Mouse (Mus musculus) heart, postnatal 36 days (tissue): ENCODE measurements around the gene Vmn1r87. TPM values are rescaled to one million over a fixed set of nuclear protein-coding genes. Genes with fewer than 3 reads are reported as not detected.
A peak's percentile ranks its signal among the peaks of the same experiment; 100 is the strongest.
"Not testable (repeated sequence)": the region's sequence is repeated elsewhere in the genome, so short reads cannot be mapped to it uniquely, and the experiment has no call there.

Experiments used
- DNase-seq, 2 experiments: peaks; one replicate each; pipeline ENCODE4 v3.0.0; 2021 to 2022
- intact Hi-C: fragments of 180-260 bp; cut with DNase I; formaldehyde crosslinking; loops from one replicate; pipeline ENCODE4 v1.15.1; 2025
- total RNA-seq, 2 experiments: library from RNA; stranded (reverse); gene quantifications; 2 replicates each; pipeline ENCODE4 v1.2.3; 2021

Vmn1r87 gene
- not detected for total RNA-seq

- intact Hi-C loops = no loop called here
- DNase-seq = no peak
Measured at GRCm38 (mm10) chr7:13140057-13140456, at the start of gene Vmn1r87. Vmn1r87 (minus strand) TSS chr7:13140157.

DNA sequence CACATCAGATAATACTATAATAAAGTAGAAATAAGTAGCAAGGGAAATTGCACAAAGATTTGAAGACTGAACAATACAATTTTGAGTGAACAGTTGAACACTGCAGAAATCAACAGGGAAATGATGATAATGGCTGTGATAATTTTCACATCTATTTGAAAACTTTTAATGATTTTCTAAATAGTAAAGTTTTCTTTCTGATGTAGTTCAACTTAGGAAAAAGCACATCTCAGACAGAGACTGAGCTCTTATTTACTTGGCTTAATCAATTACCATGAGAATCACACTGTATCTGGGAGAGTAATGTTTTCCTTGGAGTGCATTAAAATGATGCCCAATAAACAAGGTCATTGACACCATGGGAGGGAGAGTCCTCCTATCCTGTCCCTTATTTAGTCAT is 19.3 kb upstream of the Vmn1r87 start, which contains the start of gene Vmn1r88:
Vmn1r88 (plus strand) TSS at position 301 of the 400 bp plus-strand sequence.
- intact Hi-C loops = no loop called here

GRCm38 (mm10) chr7:13137340-13137739 is 2.6 kb downstream of the Vmn1r87 start:
- intact Hi-C loops = no loop called here
- no peak for DNase-seq

More for the DNA sequence above, 19.3 kb upstream of the Vmn1r87 start, which contains the start of gene Vmn1r88:
- DNase-seq = no peak

DNA sequence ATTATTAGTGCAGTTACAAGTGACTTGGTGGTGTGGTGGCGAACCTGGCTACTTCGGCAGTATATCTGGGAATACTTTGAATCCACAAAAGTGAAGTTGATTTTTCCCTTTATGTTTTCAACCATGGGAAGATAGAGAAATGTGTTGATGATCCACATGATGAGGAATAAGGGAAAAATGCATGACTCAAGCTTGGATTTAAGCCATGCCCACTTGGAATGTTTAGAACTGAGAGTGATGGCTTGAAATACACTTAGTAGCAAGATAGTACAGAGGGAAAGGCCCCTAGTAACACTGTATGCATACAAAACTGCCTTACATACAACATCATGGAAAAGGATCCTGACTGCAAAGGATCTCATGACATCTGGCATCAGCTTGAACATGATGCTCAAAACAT is 8.1 kb downstream of the Vmn1r87 start:
- no peak for DNase-seq
- intact Hi-C loops = no loop called here

DNA sequence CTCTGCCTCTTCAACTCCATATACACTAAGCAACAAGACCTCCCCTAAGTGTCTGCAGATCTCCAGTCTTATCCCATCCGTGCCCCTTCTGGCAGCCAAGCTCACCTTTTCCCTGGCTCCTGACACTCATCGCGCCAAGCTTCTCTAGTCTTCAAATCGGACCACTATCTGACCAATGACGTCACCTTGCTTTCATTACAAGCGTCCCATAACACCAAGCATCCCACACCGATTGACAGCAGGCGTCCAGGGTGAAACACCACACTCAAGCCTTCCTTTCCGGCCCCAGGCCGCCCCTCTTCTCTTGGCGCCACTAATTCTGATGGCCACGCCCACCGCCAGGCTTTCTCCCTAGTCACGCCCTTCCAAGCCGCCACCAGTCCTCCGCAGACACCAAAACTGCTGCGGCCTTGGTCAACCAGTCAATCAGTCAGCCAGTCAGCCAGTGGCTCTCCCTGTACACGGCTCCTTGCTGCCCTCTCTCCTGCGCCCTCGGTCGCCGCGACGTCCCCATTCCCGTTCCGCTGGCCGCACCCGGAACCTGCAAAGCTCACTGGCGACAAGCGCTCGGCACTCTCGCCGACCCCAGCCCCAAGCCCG is 16.3 kb downstream of the Vmn1r87 start:
- peak in 1 of 2 experiments; percentile 10 for DNase-seq

GRCm38 (mm10) chr7:13119817-13120216 is 20.1 kb downstream of the Vmn1r87 start, which contains the start of gene Vmn1r86:
Vmn1r86 (minus strand) TSS chr7:13119917.
- no peak for DNase-seq

More for the DNA sequence above, 16.3 kb downstream of the Vmn1r87 start:
- intact Hi-C loops = not testable (repeated sequence)

DNA sequence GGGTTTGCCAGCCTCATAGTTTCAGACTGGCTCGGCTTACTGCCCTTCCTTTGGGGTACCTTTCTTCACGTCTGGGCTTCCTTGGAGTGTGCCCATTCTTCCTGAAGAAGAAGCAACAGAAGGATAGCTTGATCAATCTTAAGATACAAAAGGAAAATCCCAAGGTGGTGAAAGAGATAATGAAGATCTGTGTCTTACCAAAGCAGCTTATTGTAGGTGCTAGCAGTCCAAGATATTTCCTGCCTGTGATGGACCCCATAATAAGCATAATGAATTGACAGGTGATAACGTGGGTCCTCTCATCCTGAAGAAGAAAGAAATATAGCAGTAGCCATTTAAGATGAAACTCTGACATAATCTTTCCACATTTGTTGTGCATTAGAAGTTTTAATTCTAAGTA is 44.9 kb downstream of the Vmn1r87 start, which contains the start of gene Vmn1r85:
Vmn1r85 (minus strand) TSS at position 101 of the 400 bp plus-strand sequence.
- no peak for DNase-seq
- intact Hi-C loops = no loop called here

More at GRCm38 (mm10) chr7:13119817-13120216, 20.1 kb downstream of the Vmn1r87 start, which contains the start of gene Vmn1r86:
- intact Hi-C loops = no loop called here

Other genes starting within 250 kb of the Vmn1r87 start
- 1 to 10 TPM; 4.4 to 4.9 TPM for gene Zscan22, start 242.3 kb downstream of the Vmn1r87 start, total RNA-seq
- 100 to 1,000 TPM; 550 to 562 TPM for gene Rps5, start 217.9 kb downstream of the Vmn1r87 start, total RNA-seq
- under 1 TPM; 0.25 to 0.38 TPM for gene Rnf225, start 212.7 kb downstream of the Vmn1r87 start, total RNA-seq
- 1 to 10 TPM; 2.8 to 3.7 TPM for gene Zfp324, start 174.3 kb downstream of the Vmn1r87 start, total RNA-seq
- gene Zfp446, start 162.3 kb downstream of the Vmn1r87 start, total RNA-seq = 1 to 10 TPM; 2.5 to 2.9 TPM
- not detected for gene Slc27a5, start 142.0 kb downstream of the Vmn1r87 start, total RNA-seq
- gene Trim28, start 141.0 kb downstream of the Vmn1r87 start, total RNA-seq = 10 to 100 TPM; 83.3 to 95.8 TPM
- gene Zbtb45, start 130.1 kb downstream of the Vmn1r87 start, total RNA-seq = 1 to 10 TPM; 7.9 to 8.8 TPM
- 100 to 1,000 TPM; 124 to 136 TPM for gene Chmp2a, start 105.3 kb downstream of the Vmn1r87 start, total RNA-seq
- 100 to 1,000 TPM; 198 to 199 TPM for gene Ube2m, start 101.9 kb downstream of the Vmn1r87 start, total RNA-seq
- gene Mzf1, start 85.4 kb downstream of the Vmn1r87 start, total RNA-seq = under 1 TPM; 0.47 to 0.60 TPM
- gene Vmn1r85, start 45.0 kb downstream of the Vmn1r87 start, total RNA-seq = not detected
- not detected for gene Vmn1r86, start 20.2 kb downstream of the Vmn1r87 start, total RNA-seq
- gene Vmn1r88, start 19.4 kb upstream of the Vmn1r87 start, total RNA-seq = under 1 TPM in 1 of 2 experiments, not detected in 1; 0.06 TPM
- not detected for gene Vmn1r89, start 72.9 kb upstream of the Vmn1r87 start, total RNA-seq
- 1 to 10 TPM; 3.5 to 5.0 TPM for gene Lig1, start 137.1 kb upstream of the Vmn1r87 start, total RNA-seq
- gene Zswim9, start 138.6 kb upstream of the Vmn1r87 start, total RNA-seq = 1 to 10 TPM; 7.8 to 8.1 TPM
- under 1 TPM in 1 of 2 experiments, not detected in 1; 0.14 TPM for gene Pla2g4c, start 184.5 kb upstream of the Vmn1r87 start, total RNA-seq